Mouse (Mus musculus) E14TG2a.4 (cell line): Measurements from ENCODE around the gene Tnfrsf21.

Experiments used
- CTCF ChIP-seq: conservative IDR thresholded peaks from 2 replicates; pipeline ENCODE4 v1.5.1; 2014; ENCODE audit warnings: low read length
- NANOG ChIP-seq: IDR thresholded peaks from 2 replicates; pipeline ENCODE4 v1.6.1; 2014; ENCODE audit warnings: borderline replicate concordance, low read length, mixed read lengths
- POU5F1 ChIP-seq: IDR thresholded peaks from 2 replicates; pipeline ENCODE4 v1.6.1; 2014; ENCODE audit warnings: low read length, borderline replicate concordance

DNA sequence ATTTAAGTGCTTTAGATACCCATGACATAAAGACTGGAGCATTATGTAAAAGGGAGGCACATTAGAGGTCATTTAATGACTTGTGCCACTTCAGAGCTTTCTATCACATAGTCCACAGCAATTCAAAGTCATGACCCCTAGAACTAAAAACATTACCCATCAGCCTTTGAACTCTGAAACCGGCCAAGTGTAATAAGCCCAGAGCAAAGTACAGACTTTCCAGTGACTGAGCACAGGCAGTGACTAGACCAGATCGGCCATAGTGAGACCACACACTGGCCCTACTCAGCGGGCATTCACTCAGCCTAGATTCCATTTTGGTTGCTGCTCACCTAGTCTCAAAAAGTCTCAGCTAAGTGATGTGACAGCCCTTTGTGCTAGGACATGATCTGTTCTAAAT lies 89.8 kb downstream of the Tnfrsf21 start:
- TF ChIP-seq CTCF (no peak), NANOG (no peak), POU5F1 (no peak)
